In genomic region chr8:46545854-46546253, GRCm38 (mm10) we compare ENCODE assay signal across 20 mouse cellular contexts. TPM values are rescaled to one million over a fixed set of nuclear protein-coding genes. Genes with fewer than 3 reads are reported as not detected.
DNase-seq lines count a peak whose midpoint lies in the region; ATAC-seq and TF ChIP-seq lines count a peak whose summit lies in the region.
"Had no signal": no experiment of that assay in that cellular context is flagged by ENCODE, and none has a peak within 500 bp of the region (broad histone marks: within the 10 kb centered on the region; RNA-seq: fewer than 3 reads in every experiment).

No protein-coding gene starts in this region.

- H3K27ac ChIP-seq in heart, postnatal 0 days (ENCODE audit: low read depth) = 0 out of 2 replicates have a peak overlapping the region, but pooled peaks have one; percentile 71
- no peak overlapping the region for H3K27ac ChIP-seq in heart, embryonic 12.5 days (ENCODE audit: poor library complexity, severe bottlenecking)
- peak overlapping the region; percentile 51 for H3K27ac ChIP-seq in kidney, postnatal 0 days
- H3K27ac ChIP-seq in liver, embryonic 15.5 days (replicated peaks) = peak overlapping the region; percentile 95
- H3K27ac ChIP-seq: forebrain, embryonic 10.5 days; hindbrain, embryonic 15.5 days; neural tube, embryonic 12.5 days; stomach, postnatal 0 days had no signal

- H3K4me2 ChIP-seq in heart, postnatal 0 days (ENCODE audit: low read depth, low read length) = no peak overlapping the region
- H3K4me2 ChIP-seq in heart, embryonic 12.5 days = no peak overlapping the region
- H3K4me2 ChIP-seq in kidney, postnatal 0 days (ENCODE audit: low read length) = no peak overlapping the region
- 0 out of 2 replicates have a peak overlapping the region, but pooled peaks have one; percentile 65 for H3K4me2 ChIP-seq in liver, embryonic 15.5 days
- H3K4me2 ChIP-seq: heart, embryonic 11.5 days; hindbrain, embryonic 15.5 days; neural tube, embryonic 12.5 days had no signal

- no peaks in the 10 kb centered on the region for H3K36me3 ChIP-seq in heart, postnatal 0 days (replicated peaks; ENCODE audit: control insufficient read depth, insufficient read depth, low read length)
- H3K36me3 ChIP-seq in heart, embryonic 12.5 days = no peaks in the 10 kb centered on the region
- H3K36me3 ChIP-seq in kidney, postnatal 0 days (ENCODE audit: insufficient read depth, low read length) = no peaks in the 10 kb centered on the region
- no peaks in the 10 kb centered on the region for H3K36me3 ChIP-seq in liver, embryonic 15.5 days (replicated peaks)
- H3K36me3 ChIP-seq: forebrain, embryonic 10.5 days; hindbrain, embryonic 15.5 days; neural tube, embryonic 12.5 days had no signal

- no peaks in the 10 kb centered on the region for H3K9me3 ChIP-seq in heart, postnatal 0 days (replicated peaks; ENCODE audit: control insufficient read depth, low read length)
- no peaks in the 10 kb centered on the region for H3K9me3 ChIP-seq in heart, embryonic 12.5 days (replicated peaks)
- no peaks in the 10 kb centered on the region for H3K9me3 ChIP-seq in kidney, postnatal 0 days (replicated peaks; ENCODE audit: low read length)
- H3K9me3 ChIP-seq in liver, embryonic 15.5 days (replicated peaks) = no peaks in the 10 kb centered on the region
- H3K9me3 ChIP-seq: forebrain, embryonic 10.5 days; hindbrain, embryonic 15.5 days; neural tube, embryonic 12.5 days had no signal

- no peak for DNase-seq in heart, postnatal 0 days (ENCODE audit: low spot score)
- DNase-seq in kidney, postnatal 0 days (ENCODE audit: low spot score) = no peak
- no peak for DNase-seq in kidney, adult 8-10 months
- peak; percentile 32 to 54 for DNase-seq in kidney, postnatal 25 days
- no peak for DNase-seq in thymus, postnatal 25 days
- DNase-seq: cerebellum, adult 18-20 months; gastrocnemius, postnatal 25 days; layer of hippocampus, postnatal 36 days; lung, adult 2 months; midbrain, embryonic 14.5 days; right cerebral cortex, postnatal 14 days; thymus, adult 2 months had no signal

- no peak for TF ChIP-seq EP300 in heart, postnatal 0 days (IDR thresholded peaks at IDR 0.05; ENCODE audit: low read depth)

- no peaks in the 10 kb centered on the region for H3K27me3 ChIP-seq in heart, postnatal 0 days (ENCODE audit: control insufficient read depth, insufficient read depth, low read length)
- no peaks in the 10 kb centered on the region for H3K27me3 ChIP-seq in heart, embryonic 12.5 days (replicated peaks)
- H3K27me3 ChIP-seq in kidney, postnatal 0 days (ENCODE audit: insufficient read depth, low read length) = no peaks in the 10 kb centered on the region
- H3K27me3 ChIP-seq in liver, embryonic 15.5 days = no peaks in the 10 kb centered on the region
- H3K27me3 ChIP-seq: hindbrain, embryonic 15.5 days; neural tube, embryonic 12.5 days had no signal

- ATAC-seq in heart, postnatal 0 days (ENCODE audit: insufficient read depth, low read depth) = no peak
- ATAC-seq in heart, embryonic 12.5 days (ENCODE audit: insufficient number of reproducible peaks, low FRiP score) = no peak
- no peak for ATAC-seq in kidney, postnatal 0 days (replicated peaks; ENCODE audit: low FRiP score, low read depth)
- no peak for ATAC-seq in liver, embryonic 15.5 days (ENCODE audit: insufficient read depth)
- ATAC-seq: forebrain, embryonic 16.5 days had no signal

- no peak overlapping the region; the same call in 1 of the 2 replicates for H3K9ac ChIP-seq in heart, postnatal 0 days (replicated peaks; ENCODE audit: low read depth, low read length)
- no peak overlapping the region for H3K9ac ChIP-seq in heart, embryonic 12.5 days
- no peak overlapping the region for H3K9ac ChIP-seq in kidney, postnatal 0 days (ENCODE audit: low read depth, low read length)
- H3K9ac ChIP-seq in liver, embryonic 15.5 days = peak overlapping the region; percentile 31
- H3K9ac ChIP-seq: hindbrain, embryonic 15.5 days; neural tube, embryonic 12.5 days had no signal

- peaks cover 16% of the 10 kb centered on the region for H3K4me1 ChIP-seq in heart, postnatal 0 days (ENCODE audit: control insufficient read depth, insufficient read depth)
- H3K4me1 ChIP-seq in heart, embryonic 12.5 days (replicated peaks) = peaks cover 9% of the 10 kb centered on the region
- H3K4me1 ChIP-seq in kidney, postnatal 0 days (replicated peaks; ENCODE audit: insufficient read depth, low read length) = no peaks in the 10 kb centered on the region
- peaks cover 84% of the 10 kb centered on the region for H3K4me1 ChIP-seq in liver, embryonic 15.5 days (replicated peaks)
- H3K4me1 ChIP-seq: neural tube, embryonic 12.5 days had no signal

- TF ChIP-seq CTCF in heart, postnatal 0 days (IDR thresholded peaks at IDR 0.05; ENCODE audit: low read depth) = no peak
- TF ChIP-seq CTCF in kidney, postnatal 0 days (IDR thresholded peaks at IDR 0.05; ENCODE audit: low read depth) = no peak

- WGBS in heart, postnatal 0 days = 88% methylated on average over 5 of the region's 5 CpGs
- WGBS in heart, embryonic 12.5 days = 88% methylated on average over 5 of the region's 5 CpGs
- 68% methylated on average over 5 of the region's 5 CpGs for WGBS in kidney, postnatal 0 days
- WGBS in liver, embryonic 15.5 days (ENCODE audit: insufficient replicate concordance) = 73% methylated on average over 5 of the region's 5 CpGs

- no peak overlapping the region for H3K4me3 ChIP-seq in heart, postnatal 0 days (ENCODE audit: low read depth, low read length)
- H3K4me3 ChIP-seq in heart, embryonic 12.5 days = no peak overlapping the region
- no peak overlapping the region for H3K4me3 ChIP-seq in kidney, postnatal 0 days (replicated peaks; ENCODE audit: low read depth, low read length)
- no peak overlapping the region for H3K4me3 ChIP-seq in liver, embryonic 15.5 days (replicated peaks)
- H3K4me3 ChIP-seq: forebrain, embryonic 10.5 days; hindbrain, embryonic 15.5 days; neural tube, embryonic 12.5 days had no signal

RNA-seq across cellular contexts. Expression of gene Cenpu, which starts 6.0 kb away (rescaled TPM):
- 1.1 and 2.4 TPM in 2 replicates for total RNA-seq in heart, postnatal 0 days (2014; rRNA removed; ENCODE audit: low replicate concordance)
- polyA plus RNA-seq in heart, postnatal 0 days (2015; fragmentation: Nextera tagmentation; extraction: Ambion mirVana) = 4.3 and 5.3 TPM in 2 replicates
- 10.7 and 12.6 TPM in 2 replicates for polyA plus RNA-seq in heart, embryonic 12.5 days (2016; fragmentation: Nextera tagmentation; extraction: Ambion mirVana)
- 9.7 and 11.9 TPM in 2 replicates for polyA plus RNA-seq in kidney, postnatal 0 days (2015; fragmentation: Nextera tagmentation; extraction: Ambion mirVana)
- polyA plus RNA-seq in liver, embryonic 15.5 days (2015; fragmentation: Nextera tagmentation; extraction: Ambion mirVana) = 13.9 and 14.7 TPM in 2 replicates

Comparison
In these comparisons a context has a peak if more than half of its experiments do, and no peak if none do; other contexts are left out.
1. DNase-seq: peak in kidney, postnatal 25 days (2 of 2); none in heart, postnatal 0 days (single experiment), kidney, postnatal 0 days (single experiment), kidney, adult 8-10 months (0 of 2) and thymus, postnatal 25 days (single experiment).